Mouse (Mus musculus) stomach, postnatal 0 days (tissue): ENCODE data around the gene Tenm3.

Experiments
- CTCF ChIP-seq: IDR thresholded peaks from 2 replicates; pipeline ENCODE4 v1.5.1; 2016; ENCODE audit warnings: antibody characterized with exemption, low read depth, mild to moderate bottlenecking, moderate library complexity
- EP300 ChIP-seq: optimal IDR thresholded peaks from 2 replicates; pipeline ENCODE3; 2016; ENCODE audit warnings: antibody characterized with exemption

GRCm38 (mm10) chr8:48203161-48203560, 640.6 kb downstream of the Tenm3 start:
- no peak for TF ChIP-seq EP300
- no peak for TF ChIP-seq CTCF
